Mouse (Mus musculus) MEL (cell line): ENCODE data around the gene Dock9. TPM values are rescaled to one million over a fixed set of nuclear protein-coding genes. Genes with fewer than 3 reads are reported as not detected.

Source experiments
- DNase-seq: peaks from one replicate; pipeline ENCODE4 v3.0.0; 2011; ENCODE audit warnings: low read depth, low spot score
- H3K27ac ChIP-seq: 2 replicates; pipeline ENCODE4 v1.5.1; 2012; ENCODE audit warnings: low read depth, mild to moderate bottlenecking, control low read depth, low read length, moderate library complexity; ENCODE audit not compliant: control insufficient read depth
- H3K27me3 ChIP-seq, 2 experiments: fragments of 150-350 bp in 1 of 2; sonication (generic) in 1 of 2; 2 replicates each; pipeline ENCODE4 v1.6.1; 2012; ENCODE audit warnings: low read length in 2 of 2, mild to moderate bottlenecking in 2 of 2, improper control_type of control experiment in 1 of 2, moderate library complexity in 1 of 2; ENCODE audit not compliant: insufficient read depth in 2 of 2, control insufficient read depth in 1 of 2
- H3K36me3 ChIP-seq, 2 experiments: 2 replicates each; pipeline ENCODE4 v1.6.1; 2012 to 2014; ENCODE audit warnings: low read length in 2 of 2, improper control_type of control experiment in 1 of 2, inconsistent platforms in 1 of 2, mild to moderate bottlenecking in 1 of 2; ENCODE audit not compliant: insufficient read depth in 2 of 2, control insufficient read depth in 1 of 2
- H3K4me1 ChIP-seq, 2 experiments: fragments of 150-350 bp in 1 of 2; sonication (generic) in 1 of 2; 2 replicates each; pipeline ENCODE4 v1.6.1; 2012; ENCODE audit warnings: low read length in 2 of 2, improper control_type of control experiment in 1 of 2, mild to moderate bottlenecking in 1 of 2; ENCODE audit not compliant: insufficient read depth in 2 of 2, control insufficient read depth in 1 of 2
- H3K4me3 ChIP-seq, 2 experiments: fragments of 150-350 bp in 1 of 2; sonication (generic) in 1 of 2; 2 replicates each; pipeline ENCODE4 v1.5.1; 2012; ENCODE audit warnings: low read depth in 2 of 2, low read length in 2 of 2, mild to moderate bottlenecking in 2 of 2, moderate library complexity in 2 of 2, control low read depth in 1 of 2, improper control_type of control experiment in 1 of 2; ENCODE audit not compliant: control insufficient read depth in 1 of 2, insufficient read depth in 1 of 2
- H3K79me2 ChIP-seq: 2 replicates; pipeline ENCODE4 v1.6.1; 2012; ENCODE audit warnings: mild to moderate bottlenecking, low read length, moderate library complexity; ENCODE audit not compliant: control insufficient read depth, poor library complexity, insufficient read depth
- H3K9ac ChIP-seq: 2 replicates; pipeline ENCODE4 v1.6.1; 2012; ENCODE audit warnings: low read depth, mild to moderate bottlenecking, control low read depth, low read length, moderate library complexity; ENCODE audit not compliant: control insufficient read depth, poor library complexity, severe bottlenecking
- H3K9me3 ChIP-seq: fragments of 150-350 bp; sonication (generic); replicated peaks from 2 replicates; pipeline ENCODE4 v1.6.1; 2012; ENCODE audit warnings: mild to moderate bottlenecking, low read length, improper control_type of control experiment, moderate library complexity; ENCODE audit not compliant: insufficient read depth
- BHLHE40 ChIP-seq: IDR thresholded peaks from 2 replicates; pipeline ENCODE4 v1.6.1; 2012; ENCODE audit warnings: low read depth, mild to moderate bottlenecking, inconsistent platforms, low read length, improper control_type of control experiment, borderline replicate concordance
- CHD2 ChIP-seq: IDR thresholded peaks from 2 replicates; pipeline ENCODE4 v1.6.1; 2011; ENCODE audit warnings: low read length, improper control_type of control experiment
- CTCF ChIP-seq, 3 experiments: IDR thresholded peaks in 2 of 3; conservative IDR thresholded peaks in 1 of 3; 2 replicates each; pipeline ENCODE4 v1.5.1; 2011 to 2012; ENCODE audit warnings: low read length in 3 of 3, low read depth in 2 of 3, mild to moderate bottlenecking in 2 of 3, improper control_type of control experiment in 1 of 3, inconsistent platforms in 1 of 3, mixed read lengths in 1 of 3, moderate library complexity in 1 of 3; ENCODE audit not compliant: control insufficient read depth in 1 of 3, insufficient read depth in 1 of 3, poor library complexity in 1 of 3, severe bottlenecking in 1 of 3
- E2F4 ChIP-seq: IDR thresholded peaks from 2 replicates; pipeline ENCODE4 v1.6.1; 2011; ENCODE audit warnings: low read depth, low read length, improper control_type of control experiment, borderline replicate concordance
- ELF1 ChIP-seq: IDR thresholded peaks from 2 replicates; pipeline ENCODE4 v1.6.1; 2014; ENCODE audit warnings: low read depth, mild to moderate bottlenecking, inconsistent platforms, low read length, improper control_type of control experiment, moderate library complexity
- EP300 ChIP-seq, 2 experiments: IDR thresholded peaks; 2 replicates each; pipeline ENCODE4 v1.6.1; 2011; ENCODE audit warnings: improper control_type of control experiment in 2 of 2, low read length in 2 of 2, low read depth in 1 of 2, mild to moderate bottlenecking in 1 of 2
- ETS1 ChIP-seq: IDR thresholded peaks from 2 replicates; pipeline ENCODE4 v1.6.1; 2012; ENCODE audit warnings: low read depth, mild to moderate bottlenecking, inconsistent platforms, low read length, improper control_type of control experiment, moderate library complexity
- GABPA ChIP-seq: IDR thresholded peaks from 2 replicates; pipeline ENCODE4 v1.6.1; 2012; ENCODE audit warnings: low read depth, mild to moderate bottlenecking, inconsistent platforms, low read length, improper control_type of control experiment, moderate library complexity
- HCFC1 ChIP-seq: IDR thresholded peaks from 2 replicates; pipeline ENCODE4 v1.6.1; 2012; ENCODE audit warnings: low read depth, mild to moderate bottlenecking, inconsistent platforms, low read length, improper control_type of control experiment, moderate library complexity
- JUND ChIP-seq: IDR thresholded peaks from 2 replicates; pipeline ENCODE4 v1.6.1; 2011; ENCODE audit warnings: low read depth, mild to moderate bottlenecking, improper control_type of control experiment, low read length
- MAX ChIP-seq: IDR thresholded peaks from 2 replicates; pipeline ENCODE4 v1.6.1; 2011; ENCODE audit warnings: low read length, improper control_type of control experiment
- MAZ ChIP-seq: IDR thresholded peaks from 2 replicates; pipeline ENCODE4 v1.6.1; 2012; ENCODE audit warnings: low read depth, mild to moderate bottlenecking, inconsistent platforms, low read length, improper control_type of control experiment
- MEF2A ChIP-seq: IDR thresholded peaks from 2 replicates; pipeline ENCODE4 v1.6.1; 2014; ENCODE audit warnings: low read depth, mild to moderate bottlenecking, inconsistent platforms, low read length, improper control_type of control experiment; ENCODE audit not compliant: poor library complexity, insufficient replicate concordance, severe bottlenecking; ENCODE audit errors: extremely low read depth
- MXI1 ChIP-seq: IDR thresholded peaks from 2 replicates; pipeline ENCODE4 v1.6.1; 2011; ENCODE audit warnings: mild to moderate bottlenecking, low read depth, low read length, improper control_type of control experiment
- MYB ChIP-seq: IDR thresholded peaks from 2 replicates; pipeline ENCODE4 v1.6.1; 2011; ENCODE audit warnings: mild to moderate bottlenecking, low read depth, low read length, improper control_type of control experiment
- POLR2A ChIP-seq, 2 experiments: IDR thresholded peaks; 2 replicates each; pipeline ENCODE4 v1.6.1; 2011 to 2012; ENCODE audit warnings: low read length in 2 of 2, mild to moderate bottlenecking in 2 of 2, control low read depth in 1 of 2, improper control_type of control experiment in 1 of 2, low read depth in 1 of 2, moderate library complexity in 1 of 2; ENCODE audit not compliant: control insufficient read depth in 1 of 2, insufficient read depth in 1 of 2, poor library complexity in 1 of 2
- POLR2AphosphoS2 ChIP-seq: IDR thresholded peaks from 2 replicates; pipeline ENCODE4 v1.6.1; 2011; ENCODE audit warnings: low read length, improper control_type of control experiment
- RAD21 ChIP-seq: IDR thresholded peaks from 2 replicates; pipeline ENCODE4 v1.6.1; 2011; ENCODE audit warnings: mild to moderate bottlenecking, low read depth, low read length, improper control_type of control experiment
- RCOR1 ChIP-seq: IDR thresholded peaks from 2 replicates; pipeline ENCODE4 v1.6.1; 2012; ENCODE audit warnings: low read depth, mild to moderate bottlenecking, inconsistent platforms, low read length, improper control_type of control experiment
- SIN3A ChIP-seq: IDR thresholded peaks from 2 replicates; pipeline ENCODE4 v1.6.1; 2012; ENCODE audit warnings: low read length, improper control_type of control experiment, inconsistent platforms
- USF1 ChIP-seq: IDR thresholded peaks from 2 replicates; pipeline ENCODE4 v1.6.1; 2014; ENCODE audit warnings: low read depth, mild to moderate bottlenecking, inconsistent platforms, low read length, improper control_type of control experiment, moderate library complexity
- USF2 ChIP-seq, 2 experiments: IDR thresholded peaks; 2 replicates each; pipeline ENCODE4 v1.6.1; 2011 to 2012; ENCODE audit warnings: improper control_type of control experiment in 2 of 2, low read length in 2 of 2, borderline replicate concordance in 1 of 2, inconsistent platforms in 1 of 2, low read depth in 1 of 2, mild to moderate bottlenecking in 1 of 2; ENCODE audit not compliant: insufficient read depth in 1 of 2
- ZKSCAN1 ChIP-seq: IDR thresholded peaks from 2 replicates; pipeline ENCODE4 v1.6.1; 2012; ENCODE audit warnings: low read depth, mild to moderate bottlenecking, inconsistent platforms, low read length, improper control_type of control experiment, moderate library complexity
- ZMIZ1 ChIP-seq: IDR thresholded peaks from 2 replicates; pipeline ENCODE4 v1.6.1; 2012; ENCODE audit warnings: low read depth, mild to moderate bottlenecking, inconsistent platforms, low read length, improper control_type of control experiment, moderate library complexity
- ZNF384 ChIP-seq: IDR thresholded peaks from 2 replicates; pipeline ENCODE4 v1.6.1; 2012; ENCODE audit warnings: low read depth, mild to moderate bottlenecking, inconsistent platforms, low read length, improper control_type of control experiment
- polyA plus RNA-seq, 2 experiments: library from polyadenylated mRNA; stranded (reverse) in 1 of 2; unstranded in 1 of 2; fragments of >175 nt in 1 of 2; fragments of >200 nt in 1 of 2; gene quantifications; 2 replicates each; pipeline versions ENCODE4 v1.2.1 to v1.2.4; 2012; ENCODE audit warnings: low replicate concordance in 2 of 2, low read depth in 1 of 2; ENCODE audit not compliant: insufficient read length in 2 of 2, insufficient read depth in 1 of 2, missing spikeins in 1 of 2
- total RNA-seq: library from RNA; depleted of rRNA; stranded (reverse); fragments of 300-350 nt; gene quantifications from 2 replicates; pipeline ENCODE4 v1.2.3, GENCODE M21; 2012

The Dock9 gene
- total and polyA plus RNA-seq, 3 experiments, result 6.3 to 9.4 TPM; not detected in 1

GRCm38 (mm10) chr14:121749084-121749483, 48.6 kb downstream of the Dock9 start:
- TF ChIP-seq MYB (no peak), ZMIZ1 (no peak), POLR2A (IDR thresholded peaks at IDR 0.05; ENCODE audit: control insufficient read depth in 1 of 2, insufficient read depth in 1 of 2, low read depth in 1 of 2, low read length in 2 of 2, poor library complexity in 1 of 2) (no peak), RAD21 (no peak), BHLHE40 (no peak), ELF1 (no peak), ZKSCAN1 (no peak), MAX (no peak), EP300 (IDR thresholded peaks at IDR 0.05; ENCODE audit: low read depth in 1 of 2, low read length in 2 of 2) (no peak), USF1 (no peak)
- H3K27ac ChIP-seq, result no peak overlapping the region
- H3K79me2 ChIP-seq, result no peaks in the 10 kb centered on the region
- no peak overlapping the region for H3K4me3 ChIP-seq
- DNase-seq, result no peak
- peaks cover 5 to 6% of the 10 kb centered on the region in 2 experiments; a peak in 2 of 4 replicates for H3K4me1 ChIP-seq
- no peaks in the 10 kb centered on the region for H3K27me3 ChIP-seq
- no peaks in the 10 kb centered on the region for H3K9me3 ChIP-seq
- peaks cover 0 to 3% of the 10 kb centered on the region in 2 experiments; a peak in 2 of 4 replicates for H3K36me3 ChIP-seq
- H3K9ac ChIP-seq, result no peak overlapping the region

DNA sequence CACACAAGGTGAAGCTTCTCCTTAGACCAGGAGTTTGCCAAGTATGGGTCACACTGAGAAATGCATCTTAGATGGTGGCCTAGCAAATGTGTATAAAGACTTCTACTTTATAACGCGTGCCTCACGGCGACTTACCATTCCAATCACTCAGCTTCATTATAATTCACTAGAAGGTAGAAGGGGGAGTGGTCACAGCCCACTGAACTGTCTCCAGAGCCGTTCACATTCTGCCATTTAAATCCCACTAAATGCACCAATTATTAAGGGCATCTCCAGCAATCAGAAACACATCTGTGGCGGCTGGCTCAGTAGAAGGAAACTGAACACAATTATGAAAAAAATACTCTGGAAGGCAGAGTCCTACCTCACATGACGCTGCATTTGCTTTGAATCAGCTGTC, 50.3 kb downstream of the Dock9 start:
- no peaks in the 10 kb centered on the region for H3K4me1 ChIP-seq
- H3K79me2 ChIP-seq, result no peaks in the 10 kb centered on the region
- H3K9me3 ChIP-seq, result no peaks in the 10 kb centered on the region
- no peak overlapping the region for H3K27ac ChIP-seq
- no peak overlapping the region for H3K9ac ChIP-seq
- DNase-seq, result no peak
- no peaks in the 10 kb centered on the region for H3K36me3 ChIP-seq
- no peaks in the 10 kb centered on the region for H3K27me3 ChIP-seq
- no peak overlapping the region for H3K4me3 ChIP-seq
- TF ChIP-seq JUND (no peak), USF2 (IDR thresholded peaks at IDR 0.05; ENCODE audit: borderline replicate concordance in 1 of 2, insufficient read depth in 1 of 2, low read depth in 1 of 2, low read length in 2 of 2) (no peak), EP300 (IDR thresholded peaks at IDR 0.05; ENCODE audit: low read depth in 1 of 2, low read length in 2 of 2) (no peak), MEF2A (no peak), GABPA (no peak), POLR2AphosphoS2 (no peak), MYB (no peak), CTCF (IDR thresholded peaks at IDR 0.05 in 2 of 3, conservative IDR thresholded peaks at IDR 0.05 in 1 of 3; ENCODE audit: control insufficient read depth in 1 of 3, insufficient read depth in 1 of 3, low read depth in 2 of 3, low read length in 3 of 3, poor library complexity in 1 of 3, severe bottlenecking in 1 of 3) (no peak), SIN3A (no peak), RAD21 (no peak), E2F4 (no peak), MAZ (no peak), CHD2 (no peak), HCFC1 (no peak), ETS1 (no peak), ZNF384 (no peak), MXI1 (no peak), RCOR1 (no peak)
